ENCODE assay signal across 8 mouse cellular contexts in genomic region chr19:5802787-5803040, GRCm38 (mm10). TPM values are rescaled to one million over a fixed set of nuclear protein-coding genes. Genes with fewer than 3 reads are reported as not detected.
DNase-seq lines count a peak whose midpoint lies in the region; ATAC-seq and TF ChIP-seq lines count a peak whose summit lies in the region.

No protein-coding gene starts in this region.

- TF ChIP-seq EP300 in liver, embryonic 14.5 days (IDR thresholded peaks at IDR 0.05; ENCODE audit: low read depth), result peak; percentile 9

- peak overlapping the region; percentile 99 for H3K4me2 ChIP-seq in forebrain, embryonic 13.5 days
- H3K4me2 ChIP-seq in liver, embryonic 14.5 days (ENCODE audit: low read depth), result peak overlapping the region; percentile 95

- intact Hi-C loops in heart, postnatal 10 days (cut with DNase I), result loop anchor here (1.0 kb wide), 2 partner anchors 8 to 44 kb away; no protein-coding TSS in a partner anchor

- H3ac ChIP-seq in C2C12 (ENCODE audit: control insufficient read depth, insufficient read length, low read depth), result peak overlapping the region; percentile 94

- H3K27ac ChIP-seq in heart, embryonic 10.5 days, result peak overlapping the region; percentile 100
- H3K27ac ChIP-seq in forebrain, embryonic 13.5 days, result peak overlapping the region; percentile 100
- H3K27ac ChIP-seq in liver, embryonic 14.5 days, result peak overlapping the region; percentile 98

- peaks cover 46% of the 10 kb centered on the region for H3K79me3 ChIP-seq in C2C12 (ENCODE audit: low read depth)

- WGBS in heart, embryonic 10.5 days, result 0% methylated on average over 4 of the region's 4 CpGs
- 0% methylated on average over 4 of the region's 4 CpGs for WGBS in forebrain, embryonic 13.5 days
- WGBS in liver, embryonic 14.5 days (ENCODE audit: insufficient replicate concordance), result 0% methylated on average over 4 of the region's 4 CpGs

- no peak for TF ChIP-seq CTCF in C2C12 (IDR thresholded peaks at IDR 0.05; ENCODE audit: control insufficient read depth, insufficient read depth, insufficient read length)
- TF ChIP-seq CTCF in liver, embryonic 14.5 days (IDR thresholded peaks at IDR 0.05; ENCODE audit: low read depth), result no peak

- no peak for ATAC-seq in forebrain, embryonic 13.5 days
- no peak for ATAC-seq in liver, embryonic 14.5 days (ENCODE audit: insufficient read depth)

- H3K79me2 ChIP-seq in C2C12 (ENCODE audit: control insufficient read depth, insufficient read depth), result peaks cover 60% of the 10 kb centered on the region

- no peak for DNase-seq in heart, embryonic 10.5 days (ENCODE audit: low spot score)
- no peak for DNase-seq in heart, postnatal 10 days
- DNase-seq in liver, embryonic 14.5 days (ENCODE audit: low read depth in 3 of 3, low spot score in 3 of 3), result no peak
- no peak for DNase-seq in ovary, postnatal 36 days (ENCODE audit: low spot score)
- no peak for DNase-seq in thymus, postnatal 36 days
- no peak for DNase-seq in kidney, postnatal 10 days

- H3K27me3 ChIP-seq in heart, embryonic 10.5 days (ENCODE audit: insufficient read depth, poor library complexity, severe bottlenecking), result no peaks in the 10 kb centered on the region
- no peaks in the 10 kb centered on the region for H3K27me3 ChIP-seq in C2C12 (ENCODE audit: control insufficient read depth, insufficient read depth, insufficient read length)
- H3K27me3 ChIP-seq in forebrain, embryonic 13.5 days, result no peaks in the 10 kb centered on the region
- H3K27me3 ChIP-seq in liver, embryonic 14.5 days (ENCODE audit: control insufficient read depth, insufficient read depth, low read length), result no peaks in the 10 kb centered on the region

- H3K4me3 ChIP-seq in heart, embryonic 10.5 days, result peak overlapping the region; percentile 86
- H3K4me3 ChIP-seq in C2C12 (ENCODE audit: insufficient read depth, poor library complexity, severe bottlenecking), result peak overlapping the region; percentile 29
- H3K4me3 ChIP-seq in forebrain, embryonic 13.5 days, result peak overlapping the region; percentile 98
- H3K4me3 ChIP-seq in liver, embryonic 14.5 days (ENCODE audit: insufficient read depth in 1 of 2, low read depth in 2 of 2, low read length in 2 of 2), result peak overlapping the region; percentile 73 to 97

- H3K9me3 ChIP-seq in heart, embryonic 10.5 days, result no peaks in the 10 kb centered on the region
- H3K9me3 ChIP-seq in forebrain, embryonic 13.5 days (replicated peaks), result no peaks in the 10 kb centered on the region
- no peaks in the 10 kb centered on the region for H3K9me3 ChIP-seq in liver, embryonic 14.5 days (ENCODE audit: control insufficient read depth, low read length)

- H3K4me1 ChIP-seq in heart, embryonic 10.5 days, result peaks cover 48% of the 10 kb centered on the region
- peaks cover 37% of the 10 kb centered on the region for H3K4me1 ChIP-seq in forebrain, embryonic 13.5 days
- H3K4me1 ChIP-seq in liver, embryonic 14.5 days (replicated peaks; ENCODE audit: control insufficient read depth in 2 of 2, insufficient read depth in 2 of 2, low read length in 1 of 2), result peaks cover 40 to 43% of the 10 kb centered on the region in 2 experiments

- H3K9ac ChIP-seq in forebrain, embryonic 13.5 days, result peak overlapping the region; percentile 90
- peak overlapping the region; percentile 95 for H3K9ac ChIP-seq in liver, embryonic 14.5 days (replicated peaks)

- H3K36me3 ChIP-seq in heart, embryonic 10.5 days, result peaks cover 30% of the 10 kb centered on the region
- H3K36me3 ChIP-seq in C2C12 (ENCODE audit: control insufficient read depth, insufficient read depth), result peaks cover 37% of the 10 kb centered on the region
- H3K36me3 ChIP-seq in forebrain, embryonic 13.5 days (ENCODE audit: poor library complexity, severe bottlenecking), result peaks cover 13% of the 10 kb centered on the region
- H3K36me3 ChIP-seq in liver, embryonic 14.5 days (replicated peaks; ENCODE audit: control insufficient read depth, insufficient read depth, low read depth), result peaks cover 23% of the 10 kb centered on the region

TF ChIP-seq in C2C12, 6 proteins besides CTCF, POLR2A, EP300 and RAD21:
- TF ChIP-seq MAX (IDR thresholded peaks at IDR 0.05) (no peak), MYOG (IDR thresholded peaks at IDR 0.05; ENCODE audit: control insufficient read depth, extremely low read depth, insufficient read length) (no peak), MYOD1 (IDR thresholded peaks at IDR 0.05; ENCODE audit: control insufficient read depth, insufficient read length, low read depth) (no peak), CEBPB (IDR thresholded peaks at IDR 0.05; ENCODE audit: low read depth) (no peak), USF1 (IDR thresholded peaks at IDR 0.05; ENCODE audit: low read depth) (no peak), FOSL1 (IDR thresholded peaks at IDR 0.05; ENCODE audit: insufficient read depth, low read length, poor library complexity, severe bottlenecking) (no peak)

RNA-seq across cellular contexts. Expression of gene Scyl1, which starts 31.5 kb away (rescaled TPM):
- 74.4 and 75.2 TPM in 2 replicates for polyA plus RNA-seq in heart, embryonic 10.5 days (2016; fragmentation: Nextera tagmentation; extraction: Ambion mirVana)
- total RNA-seq in heart, postnatal 10 days (2021), result 10 to 100 TPM; 63.4 to 65.7 TPM
- 69.6 TPM for polyA plus RNA-seq in C2C12 (2012; fragmentation: generic; extraction: Trizol)
- 56.4 and 62.6 TPM in 2 replicates for polyA plus RNA-seq in forebrain, embryonic 13.5 days (2015; fragmentation: Nextera tagmentation; extraction: Ambion mirVana)
- 21.1 and 27.1 TPM in 2 replicates for polyA plus RNA-seq in liver, embryonic 14.5 days (2012; rRNA removed)
- 15.8 and 18.6 TPM in 2 replicates for polyA plus RNA-seq in liver, embryonic 14.5 days (2014; fragmentation: Nextera tagmentation; extraction: Ambion mirVana)

Comparison
In these comparisons a context has a peak if more than half of its experiments do, and no peak if none do; other contexts are left out.
1. H3K4me3 ChIP-seq: peak in every context shown above with its lines; median percentile 98 in forebrain, embryonic 13.5 days; 86 in heart, embryonic 10.5 days; 85 in liver, embryonic 14.5 days; 29 in C2C12.